Mouse (Mus musculus) lung, postnatal 0 days (tissue): ENCODE data around the gene Ciapin1. TPM values are rescaled to one million over a fixed set of nuclear protein-coding genes. Genes with fewer than 3 reads are reported as not detected.

ENCODE experiments used
- ATAC-seq: fragments of 200-750 bp; cut with Nextera tagmentation; 2 replicates; pipeline ENCODE4 v1.8.0; 2017; ENCODE audit warnings: moderate library complexity
- DNase-seq: peaks from one replicate; pipeline ENCODE4 v3.0.0-alpha.2; 2016; ENCODE audit warnings: low spot score
- H3K27ac ChIP-seq: fragments of 300-500 bp; sonication (generic); 2 replicates; pipeline ENCODE4 v1.5.1; 2014; ENCODE audit warnings: antibody characterized with exemption, mild to moderate bottlenecking, low read length, mixed read lengths
- H3K27me3 ChIP-seq: fragments of 300-500 bp; sonication (generic); replicated peaks from 2 replicates; pipeline ENCODE4 v1.6.1; 2014; ENCODE audit warnings: low read length, mixed read lengths; ENCODE audit not compliant: insufficient read depth
- H3K36me3 ChIP-seq: fragments of 300-500 bp; sonication (generic); 2 replicates; pipeline ENCODE4 v1.6.1; 2014; ENCODE audit warnings: low read length, mixed read lengths; ENCODE audit not compliant: insufficient read depth
- H3K4me1 ChIP-seq: fragments of 300-500 bp; sonication (generic); 2 replicates; pipeline ENCODE4 v1.6.1; 2014; ENCODE audit warnings: antibody characterized with exemption, low read depth, low read length, mixed read lengths; ENCODE audit not compliant: insufficient read depth
- H3K4me2 ChIP-seq: fragments of 300-500 bp; sonication (generic); replicated peaks from 2 replicates; pipeline ENCODE4 v1.6.1; 2014; ENCODE audit warnings: low read depth, mild to moderate bottlenecking, low read length, moderate library complexity, mixed read lengths
- H3K4me3 ChIP-seq: fragments of 300-500 bp; sonication (generic); 2 replicates; pipeline ENCODE4 v1.5.1; 2014; ENCODE audit warnings: low read depth, low read length
- H3K9ac ChIP-seq: fragments of 300-500 bp; sonication (generic); replicated peaks from 2 replicates; pipeline ENCODE4 v1.6.1; 2014; ENCODE audit warnings: low read depth, mild to moderate bottlenecking
- H3K9me3 ChIP-seq: fragments of 300-500 bp; sonication (generic); 2 replicates; pipeline ENCODE4 v1.6.1; 2016; ENCODE audit warnings: low read length, mixed read lengths
- CTCF ChIP-seq: IDR thresholded peaks from 2 replicates; pipeline ENCODE4 v1.5.1; 2016; ENCODE audit warnings: antibody characterized with exemption, mild to moderate bottlenecking
- EP300 ChIP-seq: IDR thresholded peaks from 2 replicates; pipeline ENCODE4 v1.6.1; 2016; ENCODE audit warnings: antibody characterized with exemption, mild to moderate bottlenecking, control low read depth
- WGBS: fragments of 180-500 bp; shearing (Covaris S2); extraction: QIAGEN DNeasy Blood & Tissue Kit; methylation state at CpG from one replicate; pipeline ENCODE4 v1.1.7; 2014; 5-methylcytosine and 5-hydroxymethylcytosine counted together
- polyA plus RNA-seq: library from polyadenylated mRNA; unstranded; fragments of >200 nt; fragmentation: Nextera tagmentation; extraction: Ambion mirVana; gene quantifications from 2 replicates; pipeline ENCODE4 v1.2.1, GENCODE M21; 2015

Ciapin1 gene
- polyA plus RNA-seq, 1 experiment from 2014 or later, result 74.5 TPM

- Histone ChIP-seq H3K4me1 (peaks cover 31% of the 10 kb centered on the region), H3K4me2 (peak overlapping the region; percentile 85), H3K4me3 (peak overlapping the region; percentile 65), H3K27me3 (no peaks in the 10 kb centered on the region), H3K9ac (peak overlapping the region; percentile 68), H3K9me3 (no peaks in the 10 kb centered on the region), H3K36me3 (no peaks in the 10 kb centered on the region), H3K27ac (peak overlapping the region; percentile 85)
- TF ChIP-seq EP300 (no peak), CTCF (no peak)
- 9% methylated on average over 17 of the region's 17 CpGs for WGBS
- ATAC-seq (peak; percentile 15; the same call in 1 of the 2 replicates), DNase-seq (peak; percentile 33)
Measured at GRCm38 (mm10) chr8:94875096-94875870, 37.1 kb upstream of the Ciapin1 start.

- H3K9me3 ChIP-seq, result no peaks in the 10 kb centered on the region
- peaks cover 37% of the 10 kb centered on the region for H3K4me1 ChIP-seq
- no peak overlapping the region for H3K9ac ChIP-seq
- WGBS, result 12% methylated on average over 6 of the region's 6 CpGs
- peak; percentile 83 for DNase-seq
- H3K27ac ChIP-seq, result no peak overlapping the region
- H3K4me3 ChIP-seq, result peak overlapping the region; percentile 65; the same call in 1 of the 2 replicates
- H3K27me3 ChIP-seq, result no peaks in the 10 kb centered on the region
- H3K4me2 ChIP-seq, result peak overlapping the region; percentile 85
- H3K36me3 ChIP-seq, result no peaks in the 10 kb centered on the region
- TF ChIP-seq EP300, result no peak
- TF ChIP-seq CTCF, result peak; percentile 96
- peak; percentile 25; the same call in 1 of the 2 replicates for ATAC-seq
Measured at GRCm38 (mm10) chr8:94874358-94874757, 36.2 kb upstream of the Ciapin1 start.

GRCm38 (mm10) chr8:94872576-94872975 is 34.4 kb upstream of the Ciapin1 start:
- TF ChIP-seq EP300, result no peak
- TF ChIP-seq CTCF, result no peak

GRCm38 (mm10) chr8:94872156-94872555 is 34.0 kb upstream of the Ciapin1 start:
- Histone ChIP-seq H3K4me3 (no peak overlapping the region), H3K4me1 (peaks cover 37% of the 10 kb centered on the region), H3K36me3 (0 out of 2 replicates have a peak, but pooled peaks cover under 1% of the 10 kb centered on the region), H3K4me2 (no peak overlapping the region), H3K9ac (0 out of 2 replicates have a peak overlapping the region, but pooled peaks have one; percentile 1), H3K9me3 (no peaks in the 10 kb centered on the region), H3K27ac (peak overlapping the region; percentile 38; the same call in 1 of the 2 replicates), H3K27me3 (no peaks in the 10 kb centered on the region)
- DNase-seq (no peak), ATAC-seq (no peak)
- TF ChIP-seq EP300 (no peak), CTCF (no peak)
- 42% methylated on average over 3 of the region's 3 CpGs for WGBS

More at GRCm38 (mm10) chr8:94872576-94872975, 34.4 kb upstream of the Ciapin1 start:
- ATAC-seq (no peak), DNase-seq (no peak)
- no peak overlapping the region for H3K4me3 ChIP-seq
- no peak overlapping the region for H3K9ac ChIP-seq
- H3K4me1 ChIP-seq, result peaks cover 37% of the 10 kb centered on the region
- H3K27me3 ChIP-seq, result no peaks in the 10 kb centered on the region
- no peaks in the 10 kb centered on the region for H3K9me3 ChIP-seq
- H3K27ac ChIP-seq, result no peak overlapping the region
- no peak overlapping the region for H3K4me2 ChIP-seq
- 94% methylated on average over 2 of the region's 2 CpGs for WGBS
- no peaks in the 10 kb centered on the region for H3K36me3 ChIP-seq

GRCm38 (mm10) chr8:94871108-94871894 is 33.1 kb upstream of the Ciapin1 start:
- Histone ChIP-seq H3K27me3 (no peaks in the 10 kb centered on the region), H3K9ac (peak overlapping the region; percentile 23), H3K36me3 (0 out of 2 replicates have a peak, but pooled peaks cover 5% of the 10 kb centered on the region), H3K4me3 (peak overlapping the region; percentile 29), H3K27ac (peak overlapping the region; percentile 43; the same call in 1 of the 2 replicates), H3K9me3 (no peaks in the 10 kb centered on the region), H3K4me1 (peaks cover 34% of the 10 kb centered on the region), H3K4me2 (peak overlapping the region; percentile 69)
- ATAC-seq (peak; percentile 59), DNase-seq (peak; percentile 84)
- 0% methylated on average over 6 of the region's 7 CpGs for WGBS
- TF ChIP-seq EP300, result 0 out of 2 replicates have a peak, but pooled peaks have one; percentile 42
- no peak for TF ChIP-seq CTCF
